Mouse (Mus musculus) lung, postnatal 0 days (tissue): ENCODE measurements around the gene Aprt.
A peak's percentile ranks its signal among the peaks of the same experiment; 100 is the strongest.

Experiments
- CTCF ChIP-seq: IDR thresholded peaks from 2 replicates; pipeline ENCODE4 v1.5.1; 2016; ENCODE audit warnings: antibody characterized with exemption, mild to moderate bottlenecking
- EP300 ChIP-seq: IDR thresholded peaks from 2 replicates; pipeline ENCODE4 v1.6.1; 2016; ENCODE audit warnings: antibody characterized with exemption, mild to moderate bottlenecking, control low read depth

DNA sequence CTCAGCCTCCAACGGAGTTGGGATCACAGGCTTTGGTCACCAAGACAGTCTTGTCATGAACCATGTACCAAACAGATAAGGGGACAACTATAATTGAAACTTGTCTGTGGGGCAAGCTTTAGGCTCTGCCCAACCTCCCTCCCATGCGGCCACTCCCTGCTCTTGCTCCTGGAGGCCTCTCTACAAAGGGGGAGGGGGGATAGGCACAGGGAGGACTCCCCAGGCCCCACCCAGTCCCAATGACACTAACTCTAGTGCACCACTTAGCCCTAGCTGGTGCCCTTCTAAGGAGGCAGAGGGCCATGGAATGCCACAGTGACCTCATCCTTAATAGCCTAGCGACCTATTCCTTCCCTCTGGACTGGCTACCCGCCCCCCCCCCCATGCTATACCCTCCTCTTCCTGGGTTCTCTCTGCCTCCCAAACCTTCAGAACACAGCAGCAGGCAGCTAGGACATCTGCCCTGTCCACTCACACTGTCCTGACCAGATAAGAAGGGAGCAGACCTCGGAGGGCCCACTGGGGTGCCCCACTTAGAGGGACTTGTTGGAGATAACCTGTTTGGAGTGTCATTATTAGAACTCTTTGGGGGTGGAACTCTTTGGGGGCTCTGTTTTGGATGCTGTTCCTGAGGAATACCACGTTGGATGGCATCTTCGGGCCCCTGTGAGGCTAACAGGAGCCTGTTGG is 30.5 kb downstream of the Aprt start:
- TF ChIP-seq CTCF = no peak
- TF ChIP-seq EP300 = 0 out of 2 replicates have a peak, but pooled peaks have one; percentile 16
